Mouse (Mus musculus) forebrain, embryonic 11.5 days (tissue): ENCODE measurements around the gene Scarf2. TPM values are rescaled to one million over a fixed set of nuclear protein-coding genes. Genes with fewer than 3 reads are reported as not detected.

ENCODE experiments used
- ATAC-seq: fragments of 200-750 bp; cut with Nextera tagmentation; replicated peaks from 2 replicates; pipeline ENCODE4 v1.8.0; 2017; ENCODE audit warnings: moderate TSS enrichment; ENCODE audit not compliant: low FRiP score
- DNase-seq: peaks from one replicate; pipeline ENCODE4 v3.0.0-alpha.2; 2017; ENCODE audit warnings: low spot score
- H3K27ac ChIP-seq: fragments of 300-500 bp; sonication (generic); 2 replicates; pipeline ENCODE4 v1.5.1; 2014; ENCODE audit warnings: low read depth, low read length
- H3K27me3 ChIP-seq: fragments of 300-500 bp; sonication (generic); 2 replicates; pipeline ENCODE4 v1.6.1; 2014; ENCODE audit warnings: mild to moderate bottlenecking, low read length, mixed read lengths; ENCODE audit not compliant: control insufficient read depth, insufficient read depth
- H3K36me3 ChIP-seq: fragments of 300-500 bp; sonication (generic); 2 replicates; pipeline ENCODE4 v1.6.1; 2014; ENCODE audit warnings: mild to moderate bottlenecking, low read length, moderate library complexity, mixed read lengths; ENCODE audit not compliant: control insufficient read depth, insufficient read depth
- H3K4me1 ChIP-seq: fragments of 300-500 bp; sonication (generic); replicated peaks from 2 replicates; pipeline ENCODE4 v1.6.1; 2014; ENCODE audit warnings: low read length, mixed read lengths; ENCODE audit not compliant: control insufficient read depth, insufficient read depth
- H3K4me2 ChIP-seq: fragments of 300-500 bp; sonication (generic); 2 replicates; pipeline ENCODE4 v1.6.1; 2014; ENCODE audit warnings: low read depth, mild to moderate bottlenecking, low read length, moderate library complexity, mixed read lengths; ENCODE audit not compliant: severe bottlenecking
- H3K4me3 ChIP-seq: fragments of 300-500 bp; sonication (generic); 2 replicates; pipeline ENCODE4 v1.5.1; 2014; ENCODE audit warnings: low read depth, low read length
- H3K9ac ChIP-seq: fragments of 300-500 bp; sonication (generic); 2 replicates; pipeline ENCODE4 v1.6.1; 2014; ENCODE audit warnings: low read length
- H3K9me3 ChIP-seq: fragments of 300-500 bp; sonication (generic); 2 replicates; pipeline ENCODE4 v1.6.1; 2016; ENCODE audit warnings: low read length, mixed read lengths; ENCODE audit not compliant: control insufficient read depth
- WGBS: fragments of 180-500 bp; shearing (Covaris S2); extraction: QIAGEN DNeasy Blood & Tissue Kit; methylation state at CpG from one replicate; pipeline ENCODE4 v1.1.7; 2014; 5-methylcytosine and 5-hydroxymethylcytosine counted together
- polyA plus RNA-seq: library from polyadenylated mRNA; unstranded; fragments of >200 nt; fragmentation: Nextera tagmentation; extraction: Ambion mirVana; gene quantifications from 2 replicates; pipeline ENCODE4 v1.2.1, GENCODE M21; 2014

Scarf2 gene
- polyA plus RNA-seq, 1 experiment from 2014 or later, result 7.9 TPM

DNA sequence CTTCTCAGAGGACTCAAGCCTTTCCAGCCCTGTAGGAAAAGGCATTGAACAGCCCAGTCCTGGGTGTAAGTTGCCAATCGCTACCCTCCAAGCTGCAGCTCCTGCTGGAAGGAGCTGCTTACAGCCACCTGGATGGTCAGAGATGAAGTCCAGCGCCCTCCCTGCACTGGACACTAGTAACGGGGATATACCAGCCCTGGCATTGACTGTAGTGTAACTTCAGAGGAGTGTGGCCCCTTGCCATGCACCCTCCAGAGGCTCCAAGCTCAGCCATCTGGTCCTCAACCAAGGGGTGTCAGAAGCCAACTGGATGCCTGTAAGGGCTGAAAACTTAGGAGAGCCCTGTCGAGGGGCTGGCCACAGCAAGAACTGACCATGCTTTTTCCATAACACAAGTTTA lies 42.9 kb downstream of the Scarf2 start:
- Histone ChIP-seq H3K36me3 (peaks cover 19% of the 10 kb centered on the region; the same call in 1 of the 2 replicates), H3K4me1 (no peaks in the 10 kb centered on the region), H3K9ac (no peak overlapping the region), H3K27ac (no peak overlapping the region), H3K4me3 (no peak overlapping the region), H3K9me3 (no peaks in the 10 kb centered on the region), H3K4me2 (no peak overlapping the region), H3K27me3 (peaks cover 13% of the 10 kb centered on the region)
- 87% methylated on average over 4 of the region's 4 CpGs for WGBS
- no peak for ATAC-seq
- no peak for DNase-seq

DNA sequence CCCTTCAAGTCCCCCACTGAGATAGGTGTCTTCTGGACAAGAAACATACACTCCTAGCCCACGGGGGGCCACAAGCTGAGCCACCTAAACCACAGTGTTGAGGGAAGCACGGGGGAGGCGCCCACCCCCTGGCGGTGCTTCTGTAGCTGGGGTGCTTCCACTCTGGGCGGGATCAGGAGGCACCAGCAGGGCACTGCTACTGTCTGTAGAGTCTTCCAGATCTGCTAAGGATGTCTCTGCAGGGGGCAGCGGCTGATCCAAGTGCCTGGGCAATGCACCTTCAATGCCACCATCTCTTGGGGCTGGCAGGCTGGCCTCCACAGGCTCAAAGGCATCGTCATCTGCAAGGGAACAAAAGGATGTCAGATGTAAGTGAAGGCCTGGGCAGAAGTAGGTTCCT lies 45.4 kb downstream of the Scarf2 start:
- ATAC-seq (no peak), DNase-seq (no peak)
- H3K4me2 ChIP-seq, result no peak overlapping the region
- H3K4me1 ChIP-seq, result no peaks in the 10 kb centered on the region
- WGBS, result 91% methylated on average over 7 of the region's 7 CpGs
- peaks cover 23% of the 10 kb centered on the region; the same call in 1 of the 2 replicates for H3K36me3 ChIP-seq
- no peak overlapping the region for H3K4me3 ChIP-seq
- no peak overlapping the region for H3K9ac ChIP-seq
- H3K9me3 ChIP-seq, result no peaks in the 10 kb centered on the region
- H3K27ac ChIP-seq, result no peak overlapping the region
- no peaks in the 10 kb centered on the region; the same call in 1 of the 2 replicates for H3K27me3 ChIP-seq

DNA sequence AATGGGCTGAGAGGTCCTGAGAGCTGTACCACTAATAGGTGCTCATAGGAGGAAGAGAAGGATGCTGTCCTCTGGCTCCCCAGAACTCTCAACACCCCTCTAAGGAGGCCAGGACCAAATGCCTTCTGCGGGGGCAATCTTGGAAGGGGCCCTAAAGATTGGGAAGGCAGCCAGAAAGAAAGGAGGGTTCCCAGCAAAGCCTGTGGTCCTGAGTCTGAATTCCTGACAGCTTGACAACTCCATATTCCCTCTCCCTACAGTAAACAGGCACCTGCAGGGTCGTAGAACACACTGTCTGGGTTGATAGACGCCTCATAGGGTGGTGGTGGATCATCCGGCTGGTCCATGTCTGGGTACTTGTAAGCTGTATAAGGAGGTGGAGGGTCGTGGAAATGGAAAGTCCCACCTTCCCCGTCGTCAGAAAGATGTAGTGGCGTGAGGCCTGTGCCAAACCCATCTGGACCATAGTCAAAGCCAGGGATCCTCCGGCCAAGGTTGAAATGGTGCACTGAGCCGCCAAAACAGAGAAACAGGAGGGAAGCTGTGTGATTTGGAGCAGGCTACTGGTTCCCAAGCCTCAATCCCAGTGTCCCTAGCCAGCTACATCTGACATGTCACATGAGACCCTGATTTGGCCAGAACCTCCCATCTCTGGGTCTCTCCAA lies 46.8 kb downstream of the Scarf2 start:
- Histone ChIP-seq H3K4me1 (no peaks in the 10 kb centered on the region), H3K9me3 (no peaks in the 10 kb centered on the region), H3K27me3 (no peaks in the 10 kb centered on the region), H3K4me2 (no peak overlapping the region), H3K36me3 (peaks cover 25% of the 10 kb centered on the region; the same call in 1 of the 2 replicates), H3K4me3 (no peak overlapping the region), H3K27ac (no peak overlapping the region), H3K9ac (no peak overlapping the region)
- ATAC-seq (no peak), DNase-seq (no peak)
- 95% methylated on average over 10 of the region's 10 CpGs for WGBS

DNA sequence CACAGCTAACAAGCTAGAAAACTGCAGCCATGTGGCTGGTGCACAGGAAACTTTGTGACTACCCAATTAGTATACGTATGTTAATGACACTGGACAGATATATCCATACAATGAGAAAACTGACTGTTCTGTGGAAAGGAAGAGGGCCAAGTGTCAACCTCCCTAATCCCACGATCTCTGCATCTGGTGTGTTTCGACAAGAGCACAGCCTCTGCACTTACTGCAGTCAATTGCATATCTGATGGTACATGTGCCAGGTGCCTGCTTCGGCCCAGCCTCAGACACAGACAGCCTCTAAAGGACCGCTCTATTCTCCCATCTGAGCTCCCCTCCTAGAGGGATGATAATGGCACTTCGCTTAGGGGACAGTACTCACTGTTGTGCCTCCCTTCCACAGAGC lies 51.3 kb downstream of the Scarf2 start:
- Histone ChIP-seq H3K27ac (no peak overlapping the region), H3K36me3 (peaks cover 22% of the 10 kb centered on the region; the same call in 1 of the 2 replicates), H3K9me3 (no peaks in the 10 kb centered on the region), H3K9ac (no peak overlapping the region), H3K4me1 (no peaks in the 10 kb centered on the region), H3K4me3 (no peak overlapping the region), H3K27me3 (no peaks in the 10 kb centered on the region), H3K4me2 (no peak overlapping the region)
- ATAC-seq, result no peak
- DNase-seq, result no peak
- 96% methylated on average over 6 of the region's 6 CpGs for WGBS

DNA sequence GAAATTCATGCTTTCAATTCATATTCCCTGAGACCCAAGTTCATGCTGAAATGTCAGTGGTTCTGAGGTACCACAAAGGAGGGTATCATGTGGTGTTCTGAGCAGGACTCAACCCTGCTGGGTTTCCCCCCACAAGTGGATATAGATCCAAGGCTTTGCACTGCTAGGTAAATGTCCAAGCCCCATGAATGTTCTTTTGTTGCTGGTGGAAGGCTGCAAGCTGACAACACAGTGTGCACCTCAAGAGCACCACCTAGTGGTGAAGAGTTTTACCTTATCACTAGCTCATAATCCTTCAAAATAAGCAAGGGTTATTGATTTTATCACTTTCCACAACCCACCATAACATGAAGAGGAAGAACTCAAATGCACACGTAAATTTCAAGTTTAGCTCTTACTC lies 51.8 kb downstream of the Scarf2 start:
- DNase-seq (no peak), ATAC-seq (no peak)
- H3K4me3 ChIP-seq, result no peak overlapping the region
- H3K27me3 ChIP-seq, result no peaks in the 10 kb centered on the region
- H3K27ac ChIP-seq, result no peak overlapping the region
- no peak overlapping the region for H3K4me2 ChIP-seq
- 34% methylated on average over 1 of the region's 1 CpGs for WGBS
- H3K4me1 ChIP-seq, result no peaks in the 10 kb centered on the region
- H3K9ac ChIP-seq, result no peak overlapping the region
- peaks cover 17% of the 10 kb centered on the region; the same call in 1 of the 2 replicates for H3K36me3 ChIP-seq
- no peaks in the 10 kb centered on the region for H3K9me3 ChIP-seq

DNA sequence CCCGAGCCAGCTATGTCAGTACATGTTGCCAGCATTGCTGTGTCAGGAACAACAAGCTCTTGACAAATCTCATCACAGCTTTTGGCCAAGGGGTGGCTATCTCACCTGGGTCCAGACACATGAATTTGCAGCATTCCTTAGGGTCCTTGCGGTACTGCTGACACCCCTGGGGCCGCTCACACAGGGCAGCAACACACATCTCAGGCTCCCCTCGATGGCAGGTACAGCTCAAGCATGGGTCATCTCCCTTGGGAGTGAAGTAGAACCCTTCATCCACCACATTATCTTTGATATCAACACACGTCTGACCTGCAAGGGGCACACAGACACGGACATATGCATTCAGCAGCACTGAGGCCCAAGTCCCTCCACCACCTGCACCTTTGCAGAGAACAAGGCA lies 52.4 kb downstream of the Scarf2 start:
- Histone ChIP-seq H3K4me2 (no peak overlapping the region), H3K4me1 (no peaks in the 10 kb centered on the region), H3K9ac (no peak overlapping the region), H3K27ac (no peak overlapping the region), H3K36me3 (peaks cover 15% of the 10 kb centered on the region; the same call in 1 of the 2 replicates), H3K9me3 (no peaks in the 10 kb centered on the region), H3K27me3 (no peaks in the 10 kb centered on the region), H3K4me3 (no peak overlapping the region)
- WGBS, result 83% methylated on average over 6 of the region's 6 CpGs
- ATAC-seq, result no peak
- no peak for DNase-seq

DNA sequence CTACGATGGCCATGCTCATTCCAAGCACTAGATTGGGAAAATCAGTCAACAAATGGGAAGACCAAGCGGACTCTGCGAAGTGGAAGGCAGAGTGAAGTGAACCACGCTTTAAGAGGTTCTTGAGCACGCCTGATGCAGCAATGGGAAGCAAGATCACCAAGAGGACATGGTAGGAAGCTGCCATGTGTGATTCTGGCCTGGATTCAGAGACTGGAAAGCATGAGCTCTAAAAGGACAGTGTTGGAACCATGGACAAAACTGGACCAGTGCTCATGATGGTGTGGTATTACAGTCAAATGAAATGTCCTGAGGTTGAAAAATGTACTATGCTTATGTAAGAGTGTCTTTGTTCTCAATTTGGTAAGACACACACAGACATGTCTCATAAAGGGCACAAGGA lies 54.2 kb downstream of the Scarf2 start:
- H3K4me1 ChIP-seq, result no peaks in the 10 kb centered on the region
- DNase-seq (no peak), ATAC-seq (no peak)
- H3K9ac ChIP-seq, result no peak overlapping the region
- 93% methylated on average over 5 of the region's 5 CpGs for WGBS
- H3K4me3 ChIP-seq, result no peak overlapping the region
- H3K4me2 ChIP-seq, result no peak overlapping the region
- H3K36me3 ChIP-seq, result peaks cover 11% of the 10 kb centered on the region
- H3K9me3 ChIP-seq, result no peaks in the 10 kb centered on the region
- H3K27ac ChIP-seq, result no peak overlapping the region
- no peaks in the 10 kb centered on the region for H3K27me3 ChIP-seq

DNA sequence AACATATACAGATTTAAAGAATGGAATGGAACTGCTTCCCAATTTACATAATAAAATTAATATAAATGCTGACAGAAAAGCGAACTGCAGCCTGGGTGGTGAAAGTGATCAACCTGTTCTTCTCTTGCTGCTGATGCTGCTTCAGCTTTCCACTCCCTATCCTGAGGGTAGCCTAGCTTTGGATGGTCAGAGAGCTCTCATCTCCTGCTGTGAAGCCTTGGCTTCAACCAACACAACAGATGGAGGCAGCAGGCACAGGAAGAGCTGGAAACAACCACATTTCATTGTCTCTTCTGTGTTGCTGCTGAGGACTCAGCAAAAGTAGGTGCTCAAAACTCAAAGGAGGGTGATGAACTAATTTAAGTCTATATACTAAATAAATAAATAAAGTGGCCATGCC lies 54.8 kb downstream of the Scarf2 start:
- WGBS, result 100% methylated on average over 1 of the region's 1 CpGs
- H3K36me3 ChIP-seq, result peaks cover 15% of the 10 kb centered on the region
- H3K4me1 ChIP-seq, result no peaks in the 10 kb centered on the region
- H3K9me3 ChIP-seq, result no peaks in the 10 kb centered on the region
- no peak overlapping the region for H3K9ac ChIP-seq
- DNase-seq, result no peak
- H3K4me2 ChIP-seq, result no peak overlapping the region
- no peak for ATAC-seq
- no peaks in the 10 kb centered on the region for H3K27me3 ChIP-seq
- no peak overlapping the region for H3K4me3 ChIP-seq
- H3K27ac ChIP-seq, result no peak overlapping the region

DNA sequence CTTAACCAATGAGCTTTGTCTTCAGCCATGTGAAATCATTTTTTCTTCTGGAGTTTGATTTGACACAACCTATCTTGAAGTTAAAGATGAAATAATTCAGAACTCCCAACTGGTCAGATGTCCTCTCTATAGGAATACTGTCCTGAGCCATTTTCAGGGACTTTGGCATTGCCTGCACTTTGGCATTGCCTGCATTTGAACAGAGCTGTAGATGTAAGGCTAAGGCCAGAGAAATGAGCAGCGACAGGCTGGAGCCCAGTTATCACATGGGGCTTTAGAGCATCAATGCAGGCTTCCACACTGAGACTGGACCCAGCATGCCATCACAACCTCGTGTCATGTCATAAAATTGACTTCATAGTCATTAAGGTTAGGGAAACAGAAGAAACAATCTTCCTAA lies 56.2 kb downstream of the Scarf2 start:
- Histone ChIP-seq H3K27me3 (no peaks in the 10 kb centered on the region), H3K36me3 (peaks cover 19% of the 10 kb centered on the region), H3K9ac (no peak overlapping the region), H3K9me3 (no peaks in the 10 kb centered on the region), H3K4me2 (no peak overlapping the region), H3K4me1 (no peaks in the 10 kb centered on the region), H3K27ac (no peak overlapping the region), H3K4me3 (no peak overlapping the region)
- WGBS, result 93% methylated on average over 2 of the region's 2 CpGs
- ATAC-seq (no peak), DNase-seq (no peak)
